Mouse (Mus musculus): ENCODE results near the gene Rhebl1. TPM values are rescaled to one million over a fixed set of nuclear protein-coding genes. Genes with fewer than 3 reads are reported as not detected.
A peak's percentile ranks its signal among the peaks of the same experiment; 100 is the strongest.

Rhebl1 gene
- total RNA-seq, 2 experiments from 2014 or later, result 0.92 to 2.2 TPM

GRCm38 (mm10) chr15:98897928-98898800, 3.8 kb upstream of the Rhebl1 start, which contains the start of gene Dhh:
TSS of gene Dhh (minus strand) at chr15:98898540.
- intact Hi-C loops (cut with DNase I), result no loop called here

GRCm38 (mm10) chr15:98897495-98897894, 3.2 kb upstream of the Rhebl1 start:
- intact Hi-C loops (cut with DNase I), result no loop called here

More at GRCm38 (mm10) chr15:98897928-98898800, 3.8 kb upstream of the Rhebl1 start, which contains the start of gene Dhh:
- peak; percentile 27 for DNase-seq
- Histone ChIP-seq H3K4me3 (peak within 1 kb of the TSS; percentile 66), H3K27ac (peak within 1 kb of the TSS; percentile 52)
- TF ChIP-seq CTCF (IDR thresholded peaks at IDR 0.05), result no peak

GRCm38 (mm10) chr15:98895635-98896589, 1.6 kb upstream of the Rhebl1 start:
- no peak for TF ChIP-seq CTCF (IDR thresholded peaks at IDR 0.05)
- peak; percentile 53 for DNase-seq
- peak overlapping the region; percentile 83 for H3K4me3 ChIP-seq
- intact Hi-C loops (cut with DNase I), result no loop called here
- H3K27ac ChIP-seq, result peak overlapping the region; percentile 78

More at GRCm38 (mm10) chr15:98897495-98897894, 3.2 kb upstream of the Rhebl1 start:
- Histone ChIP-seq H3K4me3 (peak overlapping the region; percentile 66), H3K27ac (peak overlapping the region; percentile 52)
- no peak for TF ChIP-seq CTCF (IDR thresholded peaks at IDR 0.05)
- DNase-seq, result peak; percentile 51

GRCm38 (mm10) chr15:98894746-98895634, 650 bp upstream of the Rhebl1 start:
- DNase-seq, result peak; percentile 13
- Histone ChIP-seq H3K4me3 (peak overlapping the region; percentile 83), H3K27ac (peak overlapping the region; percentile 78)
- no peak for TF ChIP-seq CTCF (IDR thresholded peaks at IDR 0.05)
- intact Hi-C loops (cut with DNase I), result no loop called here

- no peak for TF ChIP-seq CTCF (IDR thresholded peaks at IDR 0.05)
- intact Hi-C loops (cut with DNase I), result no loop called here
- no peak for DNase-seq
- H3K27ac ChIP-seq, result no peak overlapping the region
- no peak overlapping the region; the same call in 1 of the 2 replicates for H3K4me3 ChIP-seq
These were observed 1.3 kb downstream of the Rhebl1 start for GRCm38 (mm10) chr15:98893036-98893435.

- peak; percentile 90 for TF ChIP-seq CTCF (IDR thresholded peaks at IDR 0.05)
- DNase-seq, result peak; percentile 67
- H3K4me3 ChIP-seq, result no peak overlapping the region
- intact Hi-C loops (cut with DNase I), result loop anchor here (1.0 kb wide), 2 partner anchors 36 to 102 kb away; no protein-coding TSS in a partner anchor
- H3K27ac ChIP-seq, result no peak overlapping the region
These were observed 2.3 kb downstream of the Rhebl1 start for GRCm38 (mm10) chr15:98891907-98892606.

- peak; percentile 11 for DNase-seq
- no peak for TF ChIP-seq CTCF (IDR thresholded peaks at IDR 0.05)
- Histone ChIP-seq H3K27ac (no peak overlapping the region), H3K4me3 (no peak overlapping the region)
- intact Hi-C loops (cut with DNase I), result no loop called here
These were observed 3.1 kb downstream of the Rhebl1 start for GRCm38 (mm10) chr15:98891198-98891742.

- TF ChIP-seq CTCF (IDR thresholded peaks at IDR 0.05), result no peak
- Histone ChIP-seq H3K4me3 (no peak overlapping the region), H3K27ac (no peak overlapping the region)
- intact Hi-C loops (cut with DNase I), result no loop called here
- peak; percentile 3 for DNase-seq
These were observed 6.8 kb downstream of the Rhebl1 start for GRCm38 (mm10) chr15:98887526-98887925.

- peak; percentile 10 for DNase-seq
These were observed 7.5 kb downstream of the Rhebl1 start for GRCm38 (mm10) chr15:98886667-98887387.

GRCm38 (mm10) chr15:98884106-98884505, 10.2 kb downstream of the Rhebl1 start:
- DNase-seq, result no peak
- Histone ChIP-seq H3K4me3 (no peak overlapping the region), H3K27ac (no peak overlapping the region)
- TF ChIP-seq CTCF (IDR thresholded peaks at IDR 0.05), result no peak
- intact Hi-C loops (cut with DNase I), result loop anchor here (5.0 kb wide), 1 partner anchor 33 kb away; the partner anchor contains the start of gene Lmbr1l

More at GRCm38 (mm10) chr15:98886667-98887387, 7.5 kb downstream of the Rhebl1 start:
- TF ChIP-seq CTCF (IDR thresholded peaks at IDR 0.05), result no peak
- Histone ChIP-seq H3K27ac (no peak overlapping the region), H3K4me3 (no peak overlapping the region)
- intact Hi-C loops (cut with DNase I), result no loop called here

Measured in gastrocnemius, adult 2 months (tissue).